In genomic region chr13:34076561-34077491, GRCm38 (mm10) we compare ENCODE assay signal across 8 mouse cellular contexts. TPM values are rescaled to one million over a fixed set of nuclear protein-coding genes. Genes with fewer than 3 reads are reported as not detected.
DNase-seq lines count a peak whose midpoint lies in the region; ATAC-seq and TF ChIP-seq lines count a peak whose summit lies in the region.

No protein-coding gene starts in this region.

- H3K9me3 ChIP-seq in E14TG2a.4 (ENCODE audit: low read length), result no peaks in the 10 kb centered on the region
- H3K9me3 ChIP-seq in heart, embryonic 11.5 days (replicated peaks; ENCODE audit: control insufficient read depth, low read length), result no peaks in the 10 kb centered on the region
- H3K9me3 ChIP-seq in lung, embryonic 16.5 days (ENCODE audit: control insufficient read depth, low read length), result no peaks in the 10 kb centered on the region

- H3K4me2 ChIP-seq in heart, embryonic 11.5 days, result peak overlapping the region; percentile 96
- H3K4me2 ChIP-seq in lung, embryonic 16.5 days (ENCODE audit: low read depth, low read length), result peak overlapping the region; percentile 74

- no peak for TF ChIP-seq CTCF in E14TG2a.4 (conservative IDR thresholded peaks at IDR 0.05; ENCODE audit: low read length)

- ATAC-seq in heart, embryonic 11.5 days (replicated peaks; ENCODE audit: insufficient number of reproducible peaks, low FRiP score, low TSS enrichment), result no peak
- peak; percentile 54 for ATAC-seq in lung, embryonic 16.5 days (ENCODE audit: low read depth)
- ATAC-seq in inflammation-experienced regulatory T-cells, adult 6 months, result no peak

- peaks cover 24% of the 10 kb centered on the region for H3K4me1 ChIP-seq in E14TG2a.4 (replicated peaks; ENCODE audit: low read depth, low read length)
- peaks cover 9% of the 10 kb centered on the region for H3K4me1 ChIP-seq in heart, embryonic 11.5 days (ENCODE audit: control insufficient read depth, insufficient read depth, low read length)
- peaks cover 14% of the 10 kb centered on the region for H3K4me1 ChIP-seq in lung, embryonic 16.5 days (replicated peaks; ENCODE audit: control insufficient read depth, insufficient read depth, low read length)

- H3K36me3 ChIP-seq in E14TG2a.4 (ENCODE audit: insufficient read depth, low read length), result peaks cover 19% of the 10 kb centered on the region
- H3K36me3 ChIP-seq in heart, embryonic 11.5 days (ENCODE audit: control insufficient read depth, insufficient read depth, low read length), result no peaks in the 10 kb centered on the region
- peaks cover 2% of the 10 kb centered on the region for H3K36me3 ChIP-seq in lung, embryonic 16.5 days (ENCODE audit: control insufficient read depth, insufficient read depth, low read length)

- H3K27ac ChIP-seq in heart, embryonic 11.5 days (ENCODE audit: low read depth, low read length), result no peak overlapping the region
- no peak overlapping the region for H3K27ac ChIP-seq in lung, embryonic 16.5 days (ENCODE audit: low read length)

- DNase-seq in Muller cell, postnatal 12 days (ENCODE audit: inconsistent ontology term), result peak; percentile 40
- DNase-seq in embryo, embryonic 11 days, result peak; percentile 61
- DNase-seq in layer of hippocampus, adult 18-20 months (ENCODE audit: low spot score in 2 of 2), result peak; percentile 64 to 74
- peak; percentile 40 for DNase-seq in retina, embryonic 14.5 days (ENCODE audit: low spot score)

- H3K9ac ChIP-seq in heart, embryonic 11.5 days (ENCODE audit: low read depth, low read length), result no peak overlapping the region; the same call in 1 of the 2 replicates
- H3K9ac ChIP-seq in lung, embryonic 16.5 days (ENCODE audit: low read length), result peak overlapping the region; percentile 85

- H3K27me3 ChIP-seq in E14TG2a.4 (ENCODE audit: insufficient read depth, low read length), result peaks cover 9% of the 10 kb centered on the region; the same call in 1 of the 2 replicates
- H3K27me3 ChIP-seq in heart, embryonic 11.5 days (ENCODE audit: control insufficient read depth, insufficient read depth, low read length), result no peaks in the 10 kb centered on the region
- H3K27me3 ChIP-seq in lung, embryonic 16.5 days (ENCODE audit: control insufficient read depth, insufficient read depth, low read depth, low read length), result no peaks in the 10 kb centered on the region

- 52% methylated on average over 20 of the region's 20 CpGs for WGBS in heart, embryonic 11.5 days (ENCODE audit: insufficient replicate concordance)
- WGBS in lung, embryonic 16.5 days, result 32% methylated on average over 20 of the region's 20 CpGs

- H3K4me3 ChIP-seq in E14TG2a.4 (replicated peaks; ENCODE audit: low read length), result peak overlapping the region; percentile 85
- H3K4me3 ChIP-seq in heart, embryonic 11.5 days (ENCODE audit: low read depth, low read length), result peak overlapping the region; percentile 59
- H3K4me3 ChIP-seq in lung, embryonic 16.5 days (ENCODE audit: low read length), result peak overlapping the region; percentile 75

RNA-seq across cellular contexts. Expression of gene Tubb2a, which starts 1.0 kb away (rescaled TPM):
- 96.2 and 112 TPM in 2 replicates for polyA plus RNA-seq in heart, embryonic 11.5 days (2014; fragmentation: Nextera tagmentation; extraction: Ambion mirVana)
- 100 to 1,000 TPM; 919 to 955 TPM for total RNA-seq in layer of hippocampus, adult 18-20 months (2021)
- polyA plus RNA-seq in lung, embryonic 16.5 days (2015; fragmentation: Nextera tagmentation; extraction: Ambion mirVana), result 185 and 193 TPM in 2 replicates
- polyA plus RNA-seq in inflammation-experienced regulatory T-cells, adult 6 months (2017; shearing (Covaris generic)), result 1 to 10 TPM; 3.1 to 8.7 (median 8.0) TPM

RNA-seq across cellular contexts. Expression of gene Bphl, which starts 39.4 kb away (rescaled TPM):
- 42.4 and 44.8 TPM in 2 replicates for polyA plus RNA-seq in heart, embryonic 11.5 days (2014; fragmentation: Nextera tagmentation; extraction: Ambion mirVana)
- 10 to 100 TPM; 52.0 to 56.0 TPM for total RNA-seq in layer of hippocampus, adult 18-20 months (2021)
- polyA plus RNA-seq in lung, embryonic 16.5 days (2015; fragmentation: Nextera tagmentation; extraction: Ambion mirVana), result 70.6 and 80.8 TPM in 2 replicates
- 10 to 100 TPM; 11.8 to 33.6 (median 31.4) TPM for polyA plus RNA-seq in inflammation-experienced regulatory T-cells, adult 6 months (2017; shearing (Covaris generic))

RNA-seq across cellular contexts. Expression of gene Tubb2b, which starts 53.4 kb away (rescaled TPM):
- polyA plus RNA-seq in heart, embryonic 11.5 days (2014; fragmentation: Nextera tagmentation; extraction: Ambion mirVana), result 25.2 and 35.0 TPM in 2 replicates
- 100 to 1,000 TPM; 192 to 215 TPM for total RNA-seq in layer of hippocampus, adult 18-20 months (2021)
- 18.9 and 19.4 TPM in 2 replicates for polyA plus RNA-seq in lung, embryonic 16.5 days (2015; fragmentation: Nextera tagmentation; extraction: Ambion mirVana)
- 1 to 10 TPM in 2 of 3 experiments, not detected in 1; 1.7 to 2.0 TPM for polyA plus RNA-seq in inflammation-experienced regulatory T-cells, adult 6 months (2017; shearing (Covaris generic))

Comparison
In these comparisons a context has a peak if more than half of its experiments do, and no peak if none do; other contexts are left out.
1. RNA of gene Tubb2a, which starts 1.0 kb away (polyA plus RNA-seq): 185 to 193 TPM in lung, embryonic 16.5 days and 96.2 to 112 TPM in heart, embryonic 11.5 days; 3.1 to 8.7 TPM in inflammation-experienced regulatory T-cells, adult 6 months; every median in the first group is over 10 times any median in the second.
2. Peak in every context shown above with its lines, with median percentiles within 50 percentile points of each other: H3K4me3 ChIP-seq and DNase-seq.